ENCODE assay signal across 18 mouse cellular contexts in the genomic region with DNA sequence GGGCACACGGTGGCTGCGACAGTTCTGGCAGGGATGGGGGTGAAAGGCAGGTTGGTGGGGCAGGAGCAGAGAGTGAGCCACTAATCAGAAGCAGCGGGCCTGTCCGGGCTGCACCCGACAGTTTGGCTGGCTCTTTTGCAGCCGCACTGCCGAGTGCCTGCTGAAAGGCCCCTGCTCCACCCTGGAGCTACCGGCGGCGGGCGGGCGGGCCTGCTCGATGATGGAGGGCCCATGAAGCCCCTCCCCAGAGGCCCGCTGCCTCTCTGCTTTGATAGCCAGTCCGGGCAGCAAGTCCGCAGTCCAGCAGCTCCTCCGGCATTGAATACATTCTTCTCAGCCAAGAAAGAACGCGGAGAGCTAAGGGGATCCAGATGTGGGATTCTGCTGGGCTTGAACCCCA. TPM values are rescaled to one million over a fixed set of nuclear protein-coding genes. Genes with fewer than 3 reads are reported as not detected.
DNase-seq lines count a peak whose midpoint lies in the region; ATAC-seq and TF ChIP-seq lines count a peak whose summit lies in the region.
"Had no signal": no experiment of that assay in that cellular context is flagged by ENCODE, and none has a peak within 500 bp of the region (broad histone marks: within the 10 kb centered on the region; RNA-seq: fewer than 3 reads in every experiment).

No protein-coding gene starts in this region.

- no peak overlapping the region for H3K27ac ChIP-seq in heart, embryonic 12.5 days (ENCODE audit: poor library complexity, severe bottlenecking)
- H3K27ac ChIP-seq in heart, adult 2 months: no peak overlapping the region
- no peak overlapping the region for H3K27ac ChIP-seq in lung, embryonic 14.5 days (ENCODE audit: low read depth)
- H3K27ac ChIP-seq in lung, postnatal 0 days (ENCODE audit: low read length): no peak overlapping the region
- H3K27ac ChIP-seq in embryonic facial prominence, embryonic 11.5 days (replicated peaks; ENCODE audit: low read depth, low read length): 0 out of 2 replicates have a peak overlapping the region, but pooled peaks have one; percentile 20
- H3K27ac ChIP-seq in limb, embryonic 14.5 days (replicated peaks; ENCODE audit: low read depth, low read length): peak overlapping the region; percentile 63
- H3K27ac ChIP-seq: midbrain, embryonic 15.5 days had no signal

- H3K9me3 ChIP-seq in heart, embryonic 12.5 days (replicated peaks): no peaks in the 10 kb centered on the region
- H3K9me3 ChIP-seq in lung, embryonic 14.5 days (ENCODE audit: low read depth, low read length): no peaks in the 10 kb centered on the region
- no peaks in the 10 kb centered on the region for H3K9me3 ChIP-seq in lung, postnatal 0 days (ENCODE audit: low read length)
- H3K9me3 ChIP-seq in embryonic facial prominence, embryonic 11.5 days (replicated peaks; ENCODE audit: control insufficient read depth, low read length): no peaks in the 10 kb centered on the region
- no peaks in the 10 kb centered on the region for H3K9me3 ChIP-seq in limb, embryonic 14.5 days (ENCODE audit: control insufficient read depth, low read length)
- H3K9me3 ChIP-seq: G1E; midbrain, embryonic 15.5 days had no signal

- H3K4me2 ChIP-seq in heart, embryonic 12.5 days: peak overlapping the region; percentile 41
- no peak overlapping the region for H3K4me2 ChIP-seq in lung, embryonic 14.5 days
- no peak overlapping the region for H3K4me2 ChIP-seq in lung, postnatal 0 days (replicated peaks; ENCODE audit: low read depth, low read length)
- H3K4me2 ChIP-seq in embryonic facial prominence, embryonic 11.5 days (ENCODE audit: low read depth, low read length): no peak overlapping the region
- H3K4me2 ChIP-seq in limb, embryonic 14.5 days (replicated peaks; ENCODE audit: low read depth, low read length, severe bottlenecking): no peak overlapping the region
- H3K4me2 ChIP-seq: liver, embryonic 11.5 days; midbrain, embryonic 15.5 days had no signal

- DNase-seq in heart, adult 2 months: no peak
- DNase-seq in lung, embryonic 14.5 days: peak; percentile 42
- DNase-seq in lung, postnatal 0 days (ENCODE audit: low spot score): no peak
- DNase-seq in embryonic facial prominence, embryonic 11.5 days (ENCODE audit: low spot score): peak; percentile 63
- no peak for DNase-seq in limb, embryonic 14.5 days (ENCODE audit: low spot score)
- DNase-seq in left cerebral cortex, postnatal 25 days (ENCODE audit: low spot score in 2 of 2): no peak
- no peak for DNase-seq in adrenal gland, postnatal 10 days
- DNase-seq: B cell, adult 2 months; cerebellum, adult 2 months; kidney, postnatal 25 days; layer of hippocampus, postnatal 36 days; lung, postnatal 14 days; thymus, postnatal 14 days had no signal

- no peak for ATAC-seq in heart, embryonic 12.5 days (ENCODE audit: insufficient number of reproducible peaks, low FRiP score)
- ATAC-seq in lung, embryonic 14.5 days (ENCODE audit: insufficient read depth): peak; percentile 58; the same call in 1 of the 2 replicates
- ATAC-seq in lung, postnatal 0 days: no peak
- 0 out of 2 replicates have a peak, but pooled peaks have one; percentile 40 for ATAC-seq in embryonic facial prominence, embryonic 11.5 days (replicated peaks; ENCODE audit: insufficient number of reproducible peaks, low FRiP score, low TSS enrichment, low read depth)
- ATAC-seq in limb, embryonic 14.5 days (ENCODE audit: low FRiP score, low read depth): peak; percentile 41; the same call in 1 of the 2 replicates
- ATAC-seq: hindbrain, embryonic 16.5 days; midbrain, embryonic 15.5 days had no signal

- intact Hi-C loops in heart, adult 2 months (cut with DNase I): loop anchor here (10.0 kb wide), 1 partner anchor 299 kb away; a partner anchor contains a TSS
- intact Hi-C loops in left cerebral cortex, postnatal 25 days (cut with DNase I): no loop called here

- WGBS in heart, embryonic 12.5 days: 21% methylated on average over 16 of the region's 19 CpGs
- 54% methylated on average over 16 of the region's 19 CpGs for WGBS in heart, adult 2 months
- WGBS in lung, embryonic 14.5 days: 21% methylated on average over 19 of the region's 19 CpGs
- 41% methylated on average over 18 of the region's 19 CpGs for WGBS in lung, postnatal 0 days
- WGBS in embryonic facial prominence, embryonic 11.5 days: 21% methylated on average over 19 of the region's 19 CpGs
- 26% methylated on average over 13 of the region's 19 CpGs for WGBS in limb, embryonic 14.5 days

- no peak for TF ChIP-seq CTCF in heart, adult 2 months (IDR thresholded peaks at IDR 0.05)
- TF ChIP-seq CTCF in lung, embryonic 14.5 days (IDR thresholded peaks at IDR 0.05; ENCODE audit: low read depth): no peak
- no peak for TF ChIP-seq CTCF in lung, postnatal 0 days (IDR thresholded peaks at IDR 0.05)

- H3K36me3 ChIP-seq in heart, embryonic 12.5 days: no peaks in the 10 kb centered on the region
- H3K36me3 ChIP-seq in heart, adult 2 months (ENCODE audit: control insufficient read depth, insufficient read depth, low read length): no peaks in the 10 kb centered on the region
- no peaks in the 10 kb centered on the region for H3K36me3 ChIP-seq in lung, embryonic 14.5 days (ENCODE audit: insufficient read depth)
- H3K36me3 ChIP-seq in lung, postnatal 0 days (ENCODE audit: insufficient read depth, low read length): no peaks in the 10 kb centered on the region
- no peaks in the 10 kb centered on the region for H3K36me3 ChIP-seq in embryonic facial prominence, embryonic 11.5 days (replicated peaks; ENCODE audit: control insufficient read depth, insufficient read depth, low read depth, low read length)
- no peaks in the 10 kb centered on the region for H3K36me3 ChIP-seq in limb, embryonic 14.5 days (ENCODE audit: control insufficient read depth, insufficient read depth, low read length)
- H3K36me3 ChIP-seq: G1E; midbrain, embryonic 15.5 days had no signal

- no peak overlapping the region for H3K4me3 ChIP-seq in heart, embryonic 12.5 days
- no peak overlapping the region for H3K4me3 ChIP-seq in heart, adult 2 months
- H3K4me3 ChIP-seq in lung, embryonic 14.5 days (ENCODE audit: low read depth, low read length): no peak overlapping the region
- no peak overlapping the region for H3K4me3 ChIP-seq in lung, postnatal 0 days (ENCODE audit: low read depth, low read length)
- no peak overlapping the region for H3K4me3 ChIP-seq in embryonic facial prominence, embryonic 11.5 days (ENCODE audit: low read depth, low read length)
- no peak overlapping the region for H3K4me3 ChIP-seq in limb, embryonic 14.5 days (replicated peaks; ENCODE audit: low read length)
- H3K4me3 ChIP-seq: midbrain, embryonic 15.5 days had no signal

- peaks cover 82% of the 10 kb centered on the region for H3K27me3 ChIP-seq in heart, embryonic 12.5 days (replicated peaks)
- no peaks in the 10 kb centered on the region for H3K27me3 ChIP-seq in heart, adult 2 months (ENCODE audit: control insufficient read depth, insufficient read depth, low read length)
- H3K27me3 ChIP-seq in lung, embryonic 14.5 days (ENCODE audit: insufficient read depth, low read length): no peaks in the 10 kb centered on the region
- no peaks in the 10 kb centered on the region for H3K27me3 ChIP-seq in lung, postnatal 0 days (replicated peaks; ENCODE audit: insufficient read depth, low read length)
- peaks cover 7% of the 10 kb centered on the region; the same call in 1 of the 2 replicates for H3K27me3 ChIP-seq in embryonic facial prominence, embryonic 11.5 days (ENCODE audit: control insufficient read depth, insufficient read depth, low read length)
- no peaks in the 10 kb centered on the region for H3K27me3 ChIP-seq in limb, embryonic 14.5 days (ENCODE audit: control insufficient read depth, insufficient read depth, low read length)

- TF ChIP-seq EP300 in heart, adult 2 months (IDR thresholded peaks at IDR 0.05; ENCODE audit: insufficient read depth, low read depth, low read length): no peak
- TF ChIP-seq EP300 in lung, postnatal 0 days (IDR thresholded peaks at IDR 0.05): no peak

- no peak overlapping the region for H3K9ac ChIP-seq in heart, embryonic 12.5 days
- no peak overlapping the region for H3K9ac ChIP-seq in heart, adult 2 months (ENCODE audit: low read depth, low read length)
- H3K9ac ChIP-seq in lung, embryonic 14.5 days: no peak overlapping the region
- H3K9ac ChIP-seq in lung, postnatal 0 days (replicated peaks; ENCODE audit: low read depth): no peak overlapping the region
- no peak overlapping the region for H3K9ac ChIP-seq in embryonic facial prominence, embryonic 11.5 days (replicated peaks; ENCODE audit: low read length)
- H3K9ac ChIP-seq in limb, embryonic 14.5 days (ENCODE audit: low read depth, low read length, severe bottlenecking): 0 out of 2 replicates have a peak overlapping the region, but pooled peaks have one; percentile 16
- H3K9ac ChIP-seq: midbrain, embryonic 15.5 days had no signal

- H3K4me1 ChIP-seq in heart, embryonic 12.5 days (replicated peaks): peaks cover 11% of the 10 kb centered on the region
- H3K4me1 ChIP-seq in heart, adult 2 months (ENCODE audit: control insufficient read depth, insufficient read depth, low read length): peaks cover 3% of the 10 kb centered on the region; the same call in 1 of the 2 replicates
- no peaks in the 10 kb centered on the region for H3K4me1 ChIP-seq in lung, embryonic 14.5 days (ENCODE audit: insufficient read depth)
- no peaks in the 10 kb centered on the region for H3K4me1 ChIP-seq in lung, postnatal 0 days (ENCODE audit: insufficient read depth, low read depth, low read length)
- no peaks in the 10 kb centered on the region for H3K4me1 ChIP-seq in embryonic facial prominence, embryonic 11.5 days (ENCODE audit: control insufficient read depth, insufficient read depth, low read length)
- peaks cover 18% of the 10 kb centered on the region for H3K4me1 ChIP-seq in limb, embryonic 14.5 days (ENCODE audit: control insufficient read depth, insufficient read depth, low read length)
- H3K4me1 ChIP-seq: midbrain, embryonic 15.5 days had no signal

- no peak for TF ChIP-seq POLR2A in heart, adult 2 months (IDR thresholded peaks at IDR 0.05; ENCODE audit: insufficient read depth, low read depth, low read length)
- TF ChIP-seq POLR2A in limb, embryonic 14.5 days (IDR thresholded peaks at IDR 0.05; ENCODE audit: borderline replicate concordance, extremely low read depth, insufficient read depth, insufficient read length): no peak

- H3K79me2 ChIP-seq in heart, adult 2 months (replicated peaks; ENCODE audit: control insufficient read depth, insufficient read depth, low read length): no peaks in the 10 kb centered on the region

RNA-seq across cellular contexts. Expression of a gene that starts 37.3 kb away (rescaled TPM):
- 108 and 109 TPM in 2 replicates for polyA plus RNA-seq in heart, embryonic 12.5 days (2016; fragmentation: Nextera tagmentation; extraction: Ambion mirVana)
- 10 to 100 TPM; 22.7 to 24.8 TPM for total RNA-seq in heart, adult 2 months (2021)
- polyA plus RNA-seq in heart, adult 2 months (2012; rRNA removed): 19.9 and 27.2 TPM in 2 replicates
- polyA plus RNA-seq in lung, embryonic 14.5 days (2014; fragmentation: Nextera tagmentation; extraction: Ambion mirVana): 160 and 162 TPM in 2 replicates
- 71.4 and 79.6 TPM in 2 replicates for polyA plus RNA-seq in lung, postnatal 0 days (2015; fragmentation: Nextera tagmentation; extraction: Ambion mirVana)
- 193 and 197 TPM in 2 replicates for polyA plus RNA-seq in embryonic facial prominence, embryonic 11.5 days (2014; fragmentation: Nextera tagmentation; extraction: Ambion mirVana)
- 104 and 120 TPM in 2 replicates for polyA plus RNA-seq in limb, embryonic 14.5 days (2012; rRNA removed)
- polyA plus RNA-seq in limb, embryonic 14.5 days (2014; fragmentation: Nextera tagmentation; extraction: Ambion mirVana): 145 and 149 TPM in 2 replicates
- total RNA-seq in left cerebral cortex, postnatal 25 days (2021): 100 to 1,000 TPM; 198 to 217 TPM
- total RNA-seq in adrenal gland, postnatal 10 days (2021): 10 to 100 TPM; 76.2 to 88.1 TPM

Comparison
In these comparisons a context has a peak if more than half of its experiments do, and no peak if none do; other contexts are left out.
1. ATAC-seq: peak in lung, embryonic 14.5 days (single experiment), embryonic facial prominence, embryonic 11.5 days (single experiment) and limb, embryonic 14.5 days (single experiment); none in heart, embryonic 12.5 days (single experiment) and lung, postnatal 0 days (single experiment).
2. DNase-seq: peak in lung, embryonic 14.5 days (single experiment) and embryonic facial prominence, embryonic 11.5 days (single experiment); none in heart, adult 2 months (0 of 2), lung, postnatal 0 days (single experiment), limb, embryonic 14.5 days (single experiment), left cerebral cortex, postnatal 25 days (0 of 2) and adrenal gland, postnatal 10 days (single experiment).
3. H3K27ac ChIP-seq: peak in embryonic facial prominence, embryonic 11.5 days (single experiment) and limb, embryonic 14.5 days (single experiment); none in heart, embryonic 12.5 days (single experiment), heart, adult 2 months (single experiment), lung, embryonic 14.5 days (single experiment) and lung, postnatal 0 days (single experiment).